Mouse (Mus musculus) kidney, postnatal 10 days (tissue): ENCODE results near the gene Sycp1.

ENCODE experiments used
- DNase-seq: peaks from one replicate; pipeline ENCODE4 v3.0.0; 2021; ENCODE audit warnings: mixed read lengths

Gene Sycp1

DNA sequence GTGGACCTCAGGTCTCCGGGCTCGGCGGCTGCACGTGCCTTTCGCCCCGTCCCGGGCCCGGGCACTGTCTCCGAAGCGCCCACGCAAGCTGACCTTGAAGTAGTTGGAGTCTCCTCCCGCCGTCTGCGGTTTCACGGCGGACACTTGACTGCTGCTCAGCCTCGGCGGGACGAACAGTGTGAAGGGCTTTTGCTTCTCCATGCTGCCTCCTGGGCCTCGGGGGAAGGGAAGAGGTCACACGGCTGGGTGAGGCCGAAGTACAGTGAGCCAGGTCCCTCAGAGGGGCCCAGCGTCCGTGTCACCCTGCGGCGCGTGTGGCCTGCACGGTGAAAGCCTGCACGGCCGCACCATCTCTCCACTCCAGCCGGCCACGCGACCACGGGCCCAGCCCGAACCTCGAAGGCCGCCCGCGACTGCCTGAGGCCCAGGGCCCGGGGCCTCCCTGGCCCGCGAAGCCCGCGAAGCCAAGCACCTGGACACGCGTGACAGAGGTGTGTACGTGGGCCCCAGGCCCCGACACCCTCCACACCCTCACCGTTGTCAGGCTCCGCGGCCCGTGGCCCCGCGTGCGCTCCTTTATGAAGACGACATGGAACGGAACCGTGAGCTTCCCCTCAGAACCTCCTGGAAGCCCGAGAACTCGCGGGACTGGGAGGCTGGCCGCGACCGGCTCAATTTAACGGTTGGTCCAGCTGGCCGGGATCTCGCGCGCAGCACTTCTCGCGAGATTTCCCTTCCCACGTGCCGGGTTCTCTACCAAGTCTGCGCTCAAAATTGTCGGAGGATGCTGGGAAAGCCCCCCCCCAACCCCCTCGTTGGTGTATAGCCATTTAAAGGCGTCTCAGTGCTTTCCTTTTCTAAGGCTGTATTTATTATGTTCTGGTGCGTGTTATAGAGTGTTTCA, at the start of gene Sycp1:
Sycp1 (minus strand) TSS at position 650 of the 904 bp plus-strand sequence.
- no peak for DNase-seq

DNA sequence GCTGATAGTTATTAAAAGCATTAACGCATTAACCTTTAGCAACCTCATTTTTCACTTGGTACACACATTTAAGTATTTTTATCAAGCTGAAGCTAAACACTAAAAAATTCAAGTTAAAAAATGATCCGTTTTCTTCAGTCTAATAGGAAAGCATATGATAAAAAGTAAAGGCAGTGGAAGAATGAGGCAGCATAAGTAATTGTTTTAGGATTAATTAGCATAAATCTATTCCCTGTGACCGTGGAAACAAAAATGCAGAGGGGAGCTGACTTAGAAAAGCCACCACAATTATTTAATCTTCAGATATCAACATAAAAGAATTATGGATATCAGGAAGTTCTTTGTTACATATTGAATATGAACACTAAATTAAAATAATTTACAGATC, 44.4 kb upstream of the Sycp1 start:
- no peak for DNase-seq

DNA sequence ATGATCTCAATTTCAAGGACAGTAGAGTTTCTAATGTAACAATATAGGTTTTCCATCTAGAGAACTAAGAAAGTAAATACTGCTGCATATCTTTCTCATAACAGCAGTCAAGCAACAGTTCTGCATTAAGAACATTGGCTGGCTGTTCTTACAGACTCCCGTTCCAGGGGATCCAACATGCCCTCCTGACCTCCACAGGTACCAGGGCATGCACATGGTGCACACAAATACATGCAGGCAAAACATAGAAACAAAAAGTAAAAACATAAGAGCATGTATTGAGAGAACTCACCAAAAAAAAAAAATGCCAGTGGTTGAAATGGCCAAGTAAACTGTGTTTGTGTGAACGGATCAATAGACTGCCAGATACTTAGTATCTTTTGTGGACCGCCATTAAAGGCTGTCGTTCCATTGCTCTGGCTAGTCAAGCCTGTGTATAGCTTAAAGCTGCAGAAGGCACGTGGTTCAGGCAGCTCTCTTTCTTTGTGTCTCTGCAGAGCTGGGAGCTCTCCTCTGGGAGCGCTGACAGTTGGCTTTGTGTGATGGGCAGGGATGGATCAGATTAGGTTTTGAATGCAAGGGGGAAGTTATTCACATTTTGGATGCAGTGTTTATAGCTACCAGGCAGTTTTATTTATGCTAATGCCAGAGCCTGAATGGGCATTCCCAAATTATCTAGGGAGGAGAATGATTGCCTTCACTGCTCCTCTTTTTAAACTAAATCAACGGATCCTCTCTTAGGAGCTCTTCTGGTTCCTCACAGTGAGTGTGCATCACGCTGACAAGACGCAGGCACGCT, 43.8 kb upstream of the Sycp1 start:
- DNase-seq: no peak

DNA sequence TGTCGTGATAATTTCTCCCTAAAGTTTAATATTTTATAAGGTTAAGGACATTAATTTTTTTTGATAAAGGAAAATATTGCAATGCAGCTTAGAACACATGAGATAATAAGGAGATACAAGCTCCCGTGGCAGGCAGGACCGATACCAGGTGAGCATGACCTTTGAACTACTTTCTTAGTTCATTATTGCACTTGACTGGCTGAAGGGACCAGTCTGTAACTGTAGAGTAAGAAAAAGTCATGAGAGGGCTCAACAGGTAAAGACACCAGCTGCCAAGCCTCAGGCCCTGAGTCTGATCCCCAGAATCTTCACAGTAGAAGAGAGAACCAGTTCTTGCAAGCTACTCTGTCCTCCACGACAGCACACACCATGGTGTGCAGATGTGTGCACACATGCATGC, 41.0 kb upstream of the Sycp1 start:
- no peak for DNase-seq

DNA sequence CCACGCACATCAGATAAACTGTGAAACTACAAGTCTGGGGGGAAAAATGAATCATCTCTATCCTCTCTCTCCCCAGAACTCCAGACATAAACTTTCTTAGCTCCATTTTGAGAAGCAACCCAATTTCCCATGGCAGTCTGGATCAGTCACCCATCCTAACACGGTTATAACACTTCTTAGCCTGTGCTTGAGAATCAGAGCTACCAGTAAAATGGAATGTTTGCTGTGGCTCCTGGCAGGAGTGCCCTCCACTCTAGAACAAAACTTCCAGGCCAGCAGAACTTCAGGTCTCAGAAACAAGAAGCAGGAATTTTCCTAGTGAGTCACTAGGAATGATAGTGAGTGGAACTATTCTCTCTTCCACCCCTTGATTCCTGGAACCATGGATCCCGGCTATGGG, 34.6 kb upstream of the Sycp1 start:
- DNase-seq: no peak

DNA sequence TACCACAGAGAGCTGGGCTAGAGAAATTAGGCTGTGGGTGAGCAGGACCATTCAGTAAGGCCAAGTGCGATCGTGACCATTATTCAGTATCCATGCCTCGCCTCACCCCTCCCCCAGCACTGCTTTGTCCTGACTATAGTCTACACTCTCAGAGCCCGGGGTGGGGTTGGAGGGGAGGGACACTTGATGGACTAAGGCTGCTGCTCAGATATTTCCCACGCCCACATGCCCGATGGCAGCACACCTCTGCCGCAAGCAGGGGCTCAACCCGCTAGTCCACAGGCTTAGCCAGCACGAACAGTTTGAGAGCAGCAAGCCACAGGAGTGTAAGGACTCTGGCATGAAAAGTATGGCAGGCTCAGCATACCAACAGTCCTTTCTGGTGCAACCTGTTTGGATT, 34.2 kb upstream of the Sycp1 start:
- DNase-seq: no peak

DNA sequence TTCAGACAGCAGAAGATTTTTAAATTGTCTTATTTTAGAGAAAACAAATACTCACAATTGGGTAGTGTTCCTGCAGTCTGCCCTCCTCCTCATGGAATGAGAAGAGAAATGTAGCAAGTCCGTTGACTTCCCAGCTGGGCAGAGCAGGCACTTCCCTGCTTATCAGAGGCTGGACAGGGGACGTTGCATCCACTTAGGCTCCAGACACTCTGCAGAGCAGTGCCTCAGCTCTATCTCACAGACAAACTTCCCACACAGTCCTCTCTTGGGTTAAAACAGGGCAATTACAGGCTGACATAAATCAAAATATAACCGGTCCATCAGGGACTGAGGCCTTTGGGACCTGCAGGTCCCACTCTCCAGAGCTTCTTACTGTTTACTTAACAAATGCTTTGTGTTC, 28.1 kb upstream of the Sycp1 start, which contains the start of gene Nr1h5:
Nr1h5 (minus strand) TSS at position 101 of the 400 bp plus-strand sequence.
- no peak for DNase-seq

DNA sequence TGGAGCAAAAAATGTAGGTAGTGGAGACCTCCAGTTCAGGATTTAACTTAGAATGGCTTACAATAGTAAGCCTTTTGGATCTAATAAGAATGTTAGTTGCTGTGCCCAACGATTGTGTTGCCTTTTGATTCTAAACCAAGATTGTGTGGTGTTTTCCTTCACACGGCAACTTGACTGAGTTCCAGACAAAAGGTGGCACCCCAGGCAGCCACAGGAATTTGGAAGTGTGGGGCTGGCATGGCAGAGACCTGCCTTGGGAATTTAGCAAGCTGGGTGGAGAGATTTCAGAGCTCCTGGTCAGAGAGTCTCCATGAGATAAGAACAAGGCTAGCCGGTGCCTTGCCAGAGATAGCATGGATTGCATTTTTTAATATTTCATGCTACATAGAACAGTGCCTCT, 19.7 kb upstream of the Sycp1 start:
- DNase-seq: no peak

DNA sequence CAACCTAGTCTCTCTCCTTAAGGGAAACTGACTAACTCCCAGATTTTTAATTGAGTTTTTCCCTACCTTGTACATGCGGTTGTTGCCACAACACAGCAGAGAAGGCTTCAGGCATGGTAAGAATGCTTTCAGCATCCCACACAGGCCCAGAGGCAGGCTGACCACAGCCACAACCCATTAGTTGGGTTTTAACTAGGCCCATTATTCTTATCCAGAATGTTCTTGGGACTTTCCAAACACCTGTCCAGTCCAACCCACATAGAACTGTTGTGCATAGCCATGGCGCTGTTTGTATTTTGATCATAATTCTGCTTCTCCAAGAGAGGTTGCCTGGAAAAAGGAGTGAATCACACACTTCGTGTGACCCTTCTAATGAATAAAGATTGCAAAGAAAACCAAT, 19.2 kb upstream of the Sycp1 start:
- DNase-seq: no peak

DNA sequence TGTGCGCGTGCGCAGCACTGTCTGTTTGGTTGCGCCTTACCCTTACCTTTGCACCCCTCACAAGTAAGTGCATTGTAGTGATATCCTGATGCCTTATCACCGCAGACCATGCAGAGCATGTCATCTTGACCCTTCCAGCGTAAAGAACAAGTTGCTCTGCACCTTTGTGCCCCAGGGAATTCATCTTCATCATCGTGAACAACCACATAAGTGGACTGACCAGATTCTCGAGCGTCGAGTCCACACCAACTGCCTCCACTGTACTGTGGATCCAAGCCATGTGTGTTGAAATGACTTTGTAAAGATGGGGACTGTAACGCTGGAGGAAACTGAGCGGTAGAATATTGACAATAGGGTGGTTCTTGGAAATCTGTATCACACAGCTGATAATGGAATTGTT, 18.6 kb upstream of the Sycp1 start:
- no peak for DNase-seq

DNA sequence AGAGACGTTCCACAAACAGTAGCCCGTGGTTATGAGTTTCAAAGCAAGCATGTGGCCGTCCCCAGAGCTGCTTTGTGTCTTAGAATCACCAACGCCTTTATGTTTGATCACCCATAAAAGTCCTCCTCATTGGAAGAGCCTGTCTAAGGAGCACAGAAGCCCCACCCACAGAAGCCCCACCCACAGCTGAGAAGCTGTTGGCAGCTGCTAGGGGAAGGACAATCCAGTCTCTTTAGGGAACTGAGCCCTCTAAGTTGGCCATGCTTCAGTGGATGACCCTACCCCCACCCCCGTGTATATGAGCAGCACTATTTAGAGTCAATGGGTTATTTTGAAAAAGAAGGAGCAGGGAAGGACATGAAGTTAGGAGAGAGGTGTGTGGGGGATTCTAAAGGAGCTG, 11.0 kb upstream of the Sycp1 start:
- DNase-seq: no peak

DNA sequence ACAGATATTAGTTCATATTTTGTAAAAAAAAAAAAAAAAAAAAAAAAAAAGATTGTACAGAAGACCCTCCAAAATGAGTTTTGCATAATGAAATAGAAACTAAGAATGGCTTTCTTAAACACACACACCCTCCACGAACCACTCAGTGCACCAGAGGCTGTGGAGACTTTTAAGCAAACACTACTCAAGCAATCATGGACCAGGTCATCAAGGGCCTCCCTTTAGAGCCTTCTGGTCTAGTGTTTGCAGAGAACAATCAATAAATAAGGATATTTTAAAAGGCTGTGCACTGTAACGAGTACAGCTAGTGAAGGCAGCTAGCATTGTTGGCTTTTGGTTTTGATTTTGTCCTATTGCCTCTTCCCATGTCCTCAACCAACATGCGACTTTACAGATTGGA, 10.4 kb upstream of the Sycp1 start:
- no peak for DNase-seq

DNA sequence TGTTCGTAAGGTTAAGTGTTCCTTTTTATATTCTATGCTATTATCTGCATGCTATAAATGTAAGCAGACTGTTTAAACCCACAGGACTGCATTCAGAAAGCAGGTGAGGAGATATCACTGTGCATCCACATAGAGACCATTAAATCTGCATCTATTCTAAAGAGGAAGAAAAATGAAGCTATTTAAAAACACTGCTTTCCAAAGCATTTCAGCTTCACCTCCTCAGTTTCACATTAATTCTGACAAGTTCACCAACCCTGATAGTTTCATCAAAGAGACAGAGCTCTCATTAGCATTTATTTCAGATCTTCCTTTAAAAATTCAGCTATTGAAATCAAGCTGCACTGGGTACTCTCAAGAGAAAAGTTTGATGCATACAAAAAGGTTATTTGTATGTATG, 2.2 kb upstream of the Sycp1 start:
- no peak for DNase-seq

DNA sequence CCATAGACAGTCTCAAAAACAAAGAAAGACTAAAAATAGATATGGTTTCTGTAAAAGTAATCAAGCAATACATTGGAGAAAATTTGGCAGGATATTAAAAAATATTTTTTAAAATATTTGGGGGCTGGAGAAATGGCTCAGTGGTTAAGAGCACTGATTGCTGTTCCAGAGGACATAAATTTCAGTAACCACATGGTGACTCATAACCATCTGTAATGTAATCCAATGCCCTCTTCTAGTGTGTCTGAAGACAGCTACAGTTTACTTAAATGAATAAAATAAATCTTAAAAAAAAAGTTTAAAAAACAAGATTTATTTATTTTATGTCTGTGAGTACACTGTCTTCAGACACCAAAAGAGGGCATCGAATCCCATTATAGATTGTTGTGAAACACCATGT, 36.8 kb downstream of the Sycp1 start:
- DNase-seq: no peak

DNA sequence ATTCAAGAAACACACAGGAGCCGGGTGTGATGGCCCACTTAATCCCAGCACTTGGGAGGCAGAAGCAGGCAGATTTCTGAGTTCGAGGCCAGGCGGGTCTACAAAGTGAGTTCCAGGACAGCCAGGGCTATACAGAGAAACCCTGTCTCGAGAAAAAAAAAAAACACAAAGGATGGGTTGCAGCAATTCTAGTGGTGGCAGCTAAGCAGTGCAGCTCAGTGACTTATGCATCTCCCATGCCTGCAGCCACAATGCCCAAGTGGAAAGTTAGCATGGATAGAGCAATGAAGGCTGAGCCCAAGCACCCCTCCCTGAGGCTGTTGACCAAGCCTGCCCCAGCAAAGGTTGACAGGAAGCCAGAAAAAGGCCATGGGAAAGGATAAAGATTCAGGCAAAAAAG, 55.4 kb downstream of the Sycp1 start:
- DNase-seq: no peak

DNA sequence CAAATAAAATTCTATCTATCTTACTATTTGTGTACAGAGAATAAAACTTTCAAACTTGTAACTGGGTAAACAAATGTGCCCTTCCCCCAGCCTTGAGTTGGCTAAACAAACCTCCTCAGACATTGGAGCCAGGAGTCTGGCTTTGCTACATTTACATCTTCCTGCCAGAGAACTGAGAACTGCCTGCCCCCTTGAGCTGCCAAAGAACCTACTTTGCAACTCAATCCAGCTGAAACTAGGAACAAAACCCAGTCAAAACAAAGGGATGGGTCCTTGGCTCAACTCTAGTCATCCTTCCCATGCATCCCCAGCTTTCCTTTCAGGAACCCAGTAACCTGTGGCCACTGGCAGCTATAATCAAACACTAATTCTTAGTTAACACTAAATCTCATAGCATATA, 87.2 kb downstream of the Sycp1 start:
- no peak for DNase-seq

DNA sequence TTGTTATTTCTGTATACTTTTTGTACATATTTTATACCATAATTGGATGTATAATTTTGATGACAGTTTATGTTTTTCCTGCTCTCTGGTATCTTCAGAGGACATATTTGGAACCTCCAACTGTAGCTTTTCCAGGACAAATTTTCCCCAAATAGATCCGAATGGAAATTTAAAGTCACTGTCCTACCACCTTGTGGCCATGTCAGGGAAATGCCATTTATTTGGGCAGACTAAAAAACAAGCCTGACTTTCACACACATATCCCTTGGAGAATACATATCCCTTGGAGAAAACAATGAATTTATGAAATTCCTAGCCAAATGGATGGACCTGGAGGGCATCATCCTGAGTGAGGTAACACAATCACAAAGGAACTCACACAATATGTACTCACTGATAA, 93.5 kb downstream of the Sycp1 start:
- no peak for DNase-seq

DNA sequence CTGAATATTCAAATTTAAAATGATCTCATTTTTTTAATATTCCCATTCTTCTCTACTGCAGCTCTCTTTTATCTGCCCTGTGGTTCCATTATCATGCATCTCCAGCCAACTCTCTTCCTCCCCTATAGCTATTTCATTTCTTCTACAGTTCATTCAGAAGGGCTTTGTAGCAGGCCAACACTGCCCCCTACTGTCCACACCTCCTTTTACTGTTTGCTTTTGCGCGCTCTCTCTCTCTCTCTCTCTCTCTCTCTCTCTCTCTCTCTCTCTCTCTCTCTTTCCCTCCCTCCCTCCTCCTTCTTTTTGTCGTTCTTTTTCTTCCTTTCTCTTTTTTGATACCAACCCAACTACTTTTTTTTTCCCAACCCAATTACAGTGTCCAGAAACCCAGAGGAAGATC, 132.0 kb downstream of the Sycp1 start:
- DNase-seq: peak; percentile 89

DNA sequence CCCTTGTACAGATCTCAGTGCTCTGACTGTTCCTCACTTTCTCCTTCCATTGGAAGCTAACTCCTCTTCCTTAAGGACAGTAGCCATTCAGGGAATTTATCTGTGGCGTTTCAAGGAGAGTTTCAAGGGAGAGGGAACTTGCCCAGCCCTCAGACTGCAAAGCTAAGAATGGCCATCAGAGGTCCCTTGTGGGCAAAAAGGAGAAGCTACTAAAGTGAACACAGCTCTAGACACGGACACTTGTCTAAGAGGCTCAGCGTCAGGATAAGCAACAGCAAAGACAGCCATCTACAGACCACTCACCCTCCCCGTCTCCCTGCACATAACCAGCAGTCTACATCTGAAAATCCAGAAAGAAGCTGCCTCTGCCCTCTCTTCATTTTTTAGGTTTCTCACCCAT, 148.5 kb downstream of the Sycp1 start:
- no peak for DNase-seq

DNA sequence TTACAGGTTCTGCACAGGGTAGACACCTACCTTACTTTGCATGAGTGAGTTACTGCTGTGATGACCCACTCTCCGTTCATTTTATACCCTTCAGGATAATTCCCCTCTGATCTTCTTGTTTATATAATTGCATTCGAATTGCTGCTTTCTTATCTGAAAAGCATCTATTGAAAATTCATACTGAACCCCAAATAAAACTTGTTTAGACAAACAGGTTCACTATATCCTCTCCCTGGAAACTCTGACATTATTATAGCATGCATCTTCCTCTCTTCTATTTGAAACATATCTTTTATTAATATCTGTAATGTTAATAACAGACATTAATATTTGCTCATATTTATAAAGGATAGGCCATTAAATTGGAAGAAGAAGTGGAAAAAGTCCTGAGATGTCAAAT, 153.3 kb downstream of the Sycp1 start, which contains the start of gene Tshb:
Tshb (minus strand) TSS at position 101 of the 400 bp plus-strand sequence.
- no peak for DNase-seq

DNA sequence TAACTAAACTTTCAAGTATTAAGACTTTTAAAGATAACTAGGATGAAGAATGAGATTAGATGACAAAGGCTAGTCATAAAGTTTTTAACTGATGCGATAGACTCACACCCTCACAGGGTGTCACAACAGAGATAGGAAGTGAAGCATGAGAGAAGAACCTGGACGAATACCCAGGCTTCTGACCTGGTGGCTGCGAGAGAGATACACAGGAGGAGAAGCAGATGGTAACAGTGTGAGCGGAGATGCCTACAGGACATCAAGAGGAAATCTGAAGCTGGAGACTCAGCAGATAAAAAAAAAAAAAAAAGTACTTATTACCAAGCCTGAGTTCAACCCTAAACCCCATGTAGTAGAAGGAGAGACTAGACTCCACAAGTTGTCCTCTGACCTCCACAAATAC, 162.9 kb downstream of the Sycp1 start:
- DNase-seq: no peak
